Mouse (Mus musculus) neural tube, embryonic 11.5 days (tissue): ENCODE measurements around the gene Tango2. TPM values are rescaled to one million over a fixed set of nuclear protein-coding genes. Genes with fewer than 3 reads are reported as not detected.

Experiments
- ATAC-seq: fragments of 200-750 bp; cut with Nextera tagmentation; 2 replicates; pipeline ENCODE4 v1.8.0; 2017; ENCODE audit warnings: moderate number of reproducible peaks, mild to moderate bottlenecking, moderate TSS enrichment, moderate library complexity; ENCODE audit not compliant: insufficient read depth, low FRiP score, low TSS enrichment
- DNase-seq: peaks from one replicate; pipeline ENCODE4 v3.0.0-alpha.2; 2015; ENCODE audit warnings: low spot score
- H3K27ac ChIP-seq: fragments of 300-500 bp; sonication (generic); 2 replicates; pipeline ENCODE4 v1.5.1; 2014; ENCODE audit warnings: low read depth, mild to moderate bottlenecking, low read length
- H3K27me3 ChIP-seq: fragments of 300-500 bp; sonication (generic); 2 replicates; pipeline ENCODE4 v1.6.1; 2014; ENCODE audit warnings: mild to moderate bottlenecking, low read length, mixed read lengths; ENCODE audit not compliant: control insufficient read depth, insufficient read depth
- H3K36me3 ChIP-seq: fragments of 300-500 bp; sonication (generic); 2 replicates; pipeline ENCODE4 v1.6.1; 2014; ENCODE audit warnings: mild to moderate bottlenecking, low read length, moderate library complexity, mixed read lengths; ENCODE audit not compliant: control insufficient read depth, insufficient read depth
- H3K4me1 ChIP-seq: fragments of 300-500 bp; sonication (generic); 2 replicates; pipeline ENCODE4 v1.6.1; 2014; ENCODE audit warnings: low read length, mixed read lengths; ENCODE audit not compliant: control insufficient read depth, insufficient read depth
- H3K4me2 ChIP-seq: fragments of 300-500 bp; sonication (generic); 2 replicates; pipeline ENCODE4 v1.6.1; 2014; ENCODE audit warnings: low read depth, mild to moderate bottlenecking, moderate library complexity
- H3K4me3 ChIP-seq: fragments of 300-500 bp; sonication (generic); 2 replicates; pipeline ENCODE4 v1.5.1; 2014; ENCODE audit warnings: low read depth, low read length
- H3K9ac ChIP-seq: fragments of 300-500 bp; sonication (generic); 2 replicates; pipeline ENCODE4 v1.6.1; 2014; ENCODE audit warnings: mild to moderate bottlenecking, low read length
- H3K9me3 ChIP-seq: fragments of 300-500 bp; sonication (generic); 2 replicates; pipeline ENCODE4 v1.6.1; 2016; ENCODE audit warnings: low read length; ENCODE audit not compliant: control insufficient read depth
- WGBS: fragments of 180-500 bp; shearing (Covaris S2); extraction: QIAGEN DNeasy Blood & Tissue Kit; methylation state at CpG from one replicate; pipeline ENCODE4 v1.1.7; 2014; 5-methylcytosine and 5-hydroxymethylcytosine counted together
- polyA plus RNA-seq: library from polyadenylated mRNA; unstranded; fragments of >200 nt; fragmentation: Nextera tagmentation; extraction: Ambion mirVana; gene quantifications from 2 replicates; pipeline ENCODE4 v1.2.1, GENCODE M21; 2014

Tango2 gene
- polyA plus RNA-seq, 1 experiment from 2014 or later: 49.8 TPM

GRCm38 (mm10) chr16:18378489-18378888 is 30.6 kb upstream of the Tango2 start:
- Histone ChIP-seq H3K4me3 (no peak overlapping the region), H3K4me2 (no peak overlapping the region), H3K4me1 (peaks cover 41% of the 10 kb centered on the region), H3K36me3 (no peaks in the 10 kb centered on the region), H3K27me3 (no peaks in the 10 kb centered on the region), H3K9ac (no peak overlapping the region), H3K9me3 (no peaks in the 10 kb centered on the region), H3K27ac (no peak overlapping the region)
- ATAC-seq: no peak
- no peak for DNase-seq
- WGBS: 38% methylated on average over 1 of the region's 1 CpGs

- Histone ChIP-seq H3K4me3 (no peak overlapping the region), H3K36me3 (no peaks in the 10 kb centered on the region), H3K4me1 (peaks cover 40% of the 10 kb centered on the region), H3K27me3 (no peaks in the 10 kb centered on the region), H3K27ac (no peak overlapping the region), H3K4me2 (no peak overlapping the region), H3K9me3 (no peaks in the 10 kb centered on the region), H3K9ac (no peak overlapping the region)
- DNase-seq (no peak), ATAC-seq (no peak)
- WGBS: 21% methylated on average over 3 of the region's 3 CpGs
Measured at GRCm38 (mm10) chr16:18377203-18377602, 29.3 kb upstream of the Tango2 start.

GRCm38 (mm10) chr16:18376297-18376954 is 28.5 kb upstream of the Tango2 start:
- Histone ChIP-seq H3K27ac (no peak overlapping the region), H3K9ac (no peak overlapping the region), H3K9me3 (no peaks in the 10 kb centered on the region), H3K36me3 (no peaks in the 10 kb centered on the region), H3K27me3 (no peaks in the 10 kb centered on the region), H3K4me2 (no peak overlapping the region), H3K4me1 (peaks cover 33% of the 10 kb centered on the region), H3K4me3 (no peak overlapping the region)
- ATAC-seq (no peak), DNase-seq (no peak)
- WGBS: 87% methylated on average over 7 of the region's 7 CpGs

- Histone ChIP-seq H3K4me1 (peaks cover 9% of the 10 kb centered on the region), H3K4me3 (no peak overlapping the region), H3K4me2 (no peak overlapping the region), H3K36me3 (no peaks in the 10 kb centered on the region), H3K27ac (no peak overlapping the region), H3K9me3 (no peaks in the 10 kb centered on the region), H3K27me3 (no peaks in the 10 kb centered on the region), H3K9ac (no peak overlapping the region)
- DNase-seq (no peak), ATAC-seq (no peak)
- WGBS: 88% methylated on average over 4 of the region's 4 CpGs
Measured at GRCm38 (mm10) chr16:18373632-18374031, 25.7 kb upstream of the Tango2 start.

- H3K4me1 ChIP-seq: no peaks in the 10 kb centered on the region
- 95% methylated on average over 3 of the region's 3 CpGs for WGBS
- H3K27ac ChIP-seq: no peak overlapping the region
Measured at GRCm38 (mm10) chr16:18370197-18370596, 22.3 kb upstream of the Tango2 start.

GRCm38 (mm10) chr16:18366849-18367248 is 18.9 kb upstream of the Tango2 start:
- H3K9me3 ChIP-seq: no peaks in the 10 kb centered on the region
- H3K4me2 ChIP-seq: no peak overlapping the region
- no peak overlapping the region for H3K27ac ChIP-seq
- DNase-seq (no peak), ATAC-seq (no peak)
- no peaks in the 10 kb centered on the region for H3K4me1 ChIP-seq
- no peaks in the 10 kb centered on the region for H3K36me3 ChIP-seq
- 83% methylated on average over 4 of the region's 4 CpGs for WGBS
- no peak overlapping the region for H3K9ac ChIP-seq
- no peak overlapping the region for H3K4me3 ChIP-seq
- H3K27me3 ChIP-seq: no peaks in the 10 kb centered on the region

More at GRCm38 (mm10) chr16:18370197-18370596, 22.3 kb upstream of the Tango2 start:
- no peak overlapping the region for H3K9ac ChIP-seq
- H3K4me3 ChIP-seq: no peak overlapping the region
- H3K9me3 ChIP-seq: no peaks in the 10 kb centered on the region
- H3K36me3 ChIP-seq: no peaks in the 10 kb centered on the region
- ATAC-seq (no peak), DNase-seq (no peak)
- no peak overlapping the region for H3K4me2 ChIP-seq
- H3K27me3 ChIP-seq: no peaks in the 10 kb centered on the region

- H3K27ac ChIP-seq: no peak overlapping the region
- no peaks in the 10 kb centered on the region for H3K4me1 ChIP-seq
- no peak overlapping the region for H3K4me2 ChIP-seq
- H3K36me3 ChIP-seq: no peaks in the 10 kb centered on the region
- no peak overlapping the region for H3K4me3 ChIP-seq
- H3K9ac ChIP-seq: no peak overlapping the region
- ATAC-seq: no peak
- no peaks in the 10 kb centered on the region for H3K27me3 ChIP-seq
- WGBS: 77% methylated on average over 8 of the region's 8 CpGs
- no peaks in the 10 kb centered on the region for H3K9me3 ChIP-seq
- no peak for DNase-seq
Measured at GRCm38 (mm10) chr16:18362948-18363347, 15.0 kb upstream of the Tango2 start.

GRCm38 (mm10) chr16:18360151-18360805 is 12.4 kb upstream of the Tango2 start:
- H3K27ac ChIP-seq: no peak overlapping the region
- H3K9ac ChIP-seq: no peak overlapping the region
- no peaks in the 10 kb centered on the region for H3K9me3 ChIP-seq
- H3K4me1 ChIP-seq: no peaks in the 10 kb centered on the region
- DNase-seq (no peak), ATAC-seq (no peak)
- H3K4me2 ChIP-seq: no peak overlapping the region
- H3K4me3 ChIP-seq: no peak overlapping the region
- 72% methylated on average over 6 of the region's 6 CpGs for WGBS
- no peaks in the 10 kb centered on the region for H3K36me3 ChIP-seq
- H3K27me3 ChIP-seq: no peaks in the 10 kb centered on the region

- ATAC-seq (no peak), DNase-seq (no peak)
- Histone ChIP-seq H3K27ac (no peak overlapping the region), H3K9me3 (no peaks in the 10 kb centered on the region), H3K4me2 (no peak overlapping the region), H3K4me1 (no peaks in the 10 kb centered on the region), H3K27me3 (no peaks in the 10 kb centered on the region), H3K9ac (no peak overlapping the region), H3K36me3 (no peaks in the 10 kb centered on the region), H3K4me3 (no peak overlapping the region)
- WGBS: 86% methylated on average over 6 of the region's 6 CpGs
Measured at GRCm38 (mm10) chr16:18357977-18358376, 10.1 kb upstream of the Tango2 start.
